Mouse (Mus musculus) kidney, embryonic 14.5 days (tissue): ENCODE data around the gene Serinc2. TPM values are rescaled to one million over a fixed set of nuclear protein-coding genes. Genes with fewer than 3 reads are reported as not detected.

ENCODE experiments used
- ATAC-seq: fragments of 200-750 bp; cut with Nextera tagmentation; 2 replicates; pipeline ENCODE4 v1.8.0; 2017; ENCODE audit warnings: moderate number of reproducible peaks, mild to moderate bottlenecking, moderate TSS enrichment, moderate library complexity; ENCODE audit not compliant: low FRiP score, low TSS enrichment
- H3K27ac ChIP-seq: fragments of 300-500 bp; sonication (generic); 2 replicates; pipeline ENCODE4 v1.5.1; 2014; ENCODE audit warnings: low read depth, mild to moderate bottlenecking, low read length, moderate library complexity, mixed read lengths
- H3K27me3 ChIP-seq: fragments of 300-500 bp; sonication (generic); 2 replicates; pipeline ENCODE4 v1.6.1; 2014; ENCODE audit warnings: mild to moderate bottlenecking, low read length; ENCODE audit not compliant: control insufficient read depth, insufficient read depth
- H3K36me3 ChIP-seq: fragments of 300-500 bp; sonication (generic); 2 replicates; pipeline ENCODE4 v1.6.1; 2014; ENCODE audit warnings: low read length, mixed read lengths; ENCODE audit not compliant: control insufficient read depth, insufficient read depth
- H3K4me1 ChIP-seq: fragments of 300-500 bp; sonication (generic); 2 replicates; pipeline ENCODE4 v1.6.1; 2014; ENCODE audit warnings: low read length, mixed read lengths; ENCODE audit not compliant: control insufficient read depth, insufficient read depth
- H3K4me2 ChIP-seq: fragments of 300-500 bp; sonication (generic); replicated peaks from 2 replicates; pipeline ENCODE4 v1.6.1; 2014; ENCODE audit warnings: low read depth, mild to moderate bottlenecking, low read length
- H3K4me3 ChIP-seq: fragments of 300-500 bp; sonication (generic); 2 replicates; pipeline ENCODE4 v1.5.1; 2014; ENCODE audit warnings: mild to moderate bottlenecking, low read length
- H3K9ac ChIP-seq: fragments of 300-500 bp; sonication (generic); 2 replicates; pipeline ENCODE4 v1.6.1; 2014; ENCODE audit warnings: low read depth, mild to moderate bottlenecking, low read length, moderate library complexity
- H3K9me3 ChIP-seq: fragments of 300-500 bp; sonication (generic); 2 replicates; pipeline ENCODE4 v1.6.1; 2016; ENCODE audit warnings: low read length; ENCODE audit not compliant: control insufficient read depth
- WGBS: fragments of 180-500 bp; shearing (Covaris S2); extraction: QIAGEN DNeasy Blood & Tissue Kit; methylation state at CpG from one replicate; pipeline ENCODE4 v1.1.7; 2014; 5-methylcytosine and 5-hydroxymethylcytosine counted together
- polyA plus RNA-seq: library from polyadenylated mRNA; unstranded; fragments of >200 nt; fragmentation: Nextera tagmentation; extraction: Ambion mirVana; gene quantifications from 2 replicates; pipeline ENCODE4 v1.2.1, GENCODE M21; 2014

Gene Serinc2
- polyA plus RNA-seq, 1 experiment from 2014 or later, result 44.9 TPM

- Histone ChIP-seq H3K27ac (no peak overlapping the region), H3K9me3 (no peaks in the 10 kb centered on the region), H3K36me3 (no peaks in the 10 kb centered on the region), H3K4me2 (no peak overlapping the region), H3K4me3 (no peak overlapping the region), H3K4me1 (no peaks in the 10 kb centered on the region), H3K9ac (no peak overlapping the region), H3K27me3 (no peaks in the 10 kb centered on the region)
- no peak for ATAC-seq
- WGBS, result 90% methylated on average over 5 of the region's 5 CpGs
These were observed 36.0 kb downstream of the Serinc2 start for GRCm38 (mm10) chr4:130242956-130243355.

- H3K36me3 ChIP-seq, result no peaks in the 10 kb centered on the region
- ATAC-seq, result no peak
- no peaks in the 10 kb centered on the region for H3K9me3 ChIP-seq
- H3K4me3 ChIP-seq, result no peak overlapping the region
- no peak overlapping the region for H3K27ac ChIP-seq
- no peak overlapping the region for H3K4me2 ChIP-seq
- H3K9ac ChIP-seq, result no peak overlapping the region
- WGBS, result 29% methylated on average over 5 of the region's 5 CpGs
- no peaks in the 10 kb centered on the region for H3K27me3 ChIP-seq
- peaks cover 6% of the 10 kb centered on the region; the same call in 1 of the 2 replicates for H3K4me1 ChIP-seq
These were observed 38.3 kb downstream of the Serinc2 start for GRCm38 (mm10) chr4:130240695-130241094.

- no peak for ATAC-seq
- no peak overlapping the region for H3K27ac ChIP-seq
- peaks cover 6% of the 10 kb centered on the region; the same call in 1 of the 2 replicates for H3K4me1 ChIP-seq
- no peak overlapping the region for H3K4me3 ChIP-seq
- 90% methylated on average over 4 of the region's 4 CpGs for WGBS
- H3K9ac ChIP-seq, result no peak overlapping the region
- H3K27me3 ChIP-seq, result no peaks in the 10 kb centered on the region
- no peaks in the 10 kb centered on the region for H3K36me3 ChIP-seq
- no peaks in the 10 kb centered on the region for H3K9me3 ChIP-seq
- H3K4me2 ChIP-seq, result no peak overlapping the region
These were observed 41.4 kb downstream of the Serinc2 start for GRCm38 (mm10) chr4:130237607-130238006.

- peak; percentile 77 for ATAC-seq
- peaks cover 6% of the 10 kb centered on the region; the same call in 1 of the 2 replicates for H3K4me1 ChIP-seq
- H3K9ac ChIP-seq, result no peak overlapping the region
- H3K4me2 ChIP-seq, result no peak overlapping the region
- 6% methylated on average over 8 of the region's 8 CpGs for WGBS
- H3K9me3 ChIP-seq, result no peaks in the 10 kb centered on the region
- H3K27ac ChIP-seq, result no peak overlapping the region
- H3K36me3 ChIP-seq, result no peaks in the 10 kb centered on the region
- H3K4me3 ChIP-seq, result no peak overlapping the region
- H3K27me3 ChIP-seq, result no peaks in the 10 kb centered on the region
These were observed 42.6 kb downstream of the Serinc2 start for GRCm38 (mm10) chr4:130236361-130236760.

GRCm38 (mm10) chr4:130224071-130224470 lies 54.9 kb downstream of the Serinc2 start:
- H3K27ac ChIP-seq, result no peak overlapping the region
- no peaks in the 10 kb centered on the region for H3K27me3 ChIP-seq
- no peak overlapping the region for H3K4me3 ChIP-seq
- H3K4me1 ChIP-seq, result no peaks in the 10 kb centered on the region
- ATAC-seq, result no peak
- no peak overlapping the region for H3K4me2 ChIP-seq
- H3K36me3 ChIP-seq, result no peaks in the 10 kb centered on the region
- H3K9ac ChIP-seq, result no peak overlapping the region
- no peaks in the 10 kb centered on the region for H3K9me3 ChIP-seq

- no peak within 1 kb of the TSS for H3K9ac ChIP-seq
- WGBS, result 74% methylated on average over 4 of the region's 4 CpGs
- no peak within 1 kb of the TSS for H3K4me3 ChIP-seq
- ATAC-seq, result no peak
- no peaks in the 10 kb centered on the region for H3K9me3 ChIP-seq
- no peak within 1 kb of the TSS for H3K27ac ChIP-seq
- no peak within 1 kb of the TSS for H3K4me2 ChIP-seq
- no peaks in the 10 kb centered on the region for H3K4me1 ChIP-seq
- H3K27me3 ChIP-seq, result no peaks in the 10 kb centered on the region
- H3K36me3 ChIP-seq, result no peaks in the 10 kb centered on the region
These were observed 56.8 kb downstream of the Serinc2 start, which contains the start of gene Gm853 for GRCm38 (mm10) chr4:130222179-130222578. Gene Gm853 (minus strand): TSS chr4:130222401.

- WGBS, result 67% methylated on average over 9 of the region's 9 CpGs
- no peak for ATAC-seq
These were observed 58.8 kb downstream of the Serinc2 start for GRCm38 (mm10) chr4:130220176-130220575.

GRCm38 (mm10) chr4:130215392-130215791 lies 63.6 kb downstream of the Serinc2 start:
- 87% methylated on average over 8 of the region's 8 CpGs for WGBS
- H3K4me2 ChIP-seq, result no peak overlapping the region
- ATAC-seq, result no peak
- H3K27ac ChIP-seq, result no peak overlapping the region
- H3K9ac ChIP-seq, result no peak overlapping the region
- H3K9me3 ChIP-seq, result no peaks in the 10 kb centered on the region
- H3K4me1 ChIP-seq, result no peaks in the 10 kb centered on the region
- H3K4me3 ChIP-seq, result no peak overlapping the region
- no peaks in the 10 kb centered on the region for H3K27me3 ChIP-seq
- H3K36me3 ChIP-seq, result no peaks in the 10 kb centered on the region

More at GRCm38 (mm10) chr4:130220176-130220575, 58.8 kb downstream of the Serinc2 start:
- Histone ChIP-seq H3K36me3 (no peaks in the 10 kb centered on the region), H3K27me3 (no peaks in the 10 kb centered on the region), H3K4me2 (no peak overlapping the region), H3K4me3 (no peak overlapping the region), H3K27ac (no peak overlapping the region), H3K9ac (no peak overlapping the region), H3K9me3 (no peaks in the 10 kb centered on the region), H3K4me1 (no peaks in the 10 kb centered on the region)

- Histone ChIP-seq H3K27me3 (no peaks in the 10 kb centered on the region), H3K4me3 (no peak overlapping the region), H3K4me1 (no peaks in the 10 kb centered on the region), H3K9me3 (no peaks in the 10 kb centered on the region), H3K4me2 (no peak overlapping the region), H3K27ac (no peak overlapping the region), H3K36me3 (no peaks in the 10 kb centered on the region), H3K9ac (no peak overlapping the region)
- ATAC-seq, result no peak
- 83% methylated on average over 10 of the region's 10 CpGs for WGBS
These were observed 65.1 kb downstream of the Serinc2 start for GRCm38 (mm10) chr4:130213857-130214256.
